Mouse (Mus musculus): ENCODE measurements around the gene Mup19.
"Not testable (repeated sequence)": the region's sequence is repeated elsewhere in the genome, so short reads cannot be mapped to it uniquely, and the experiment has no call there.

Mup19 gene

DNA sequence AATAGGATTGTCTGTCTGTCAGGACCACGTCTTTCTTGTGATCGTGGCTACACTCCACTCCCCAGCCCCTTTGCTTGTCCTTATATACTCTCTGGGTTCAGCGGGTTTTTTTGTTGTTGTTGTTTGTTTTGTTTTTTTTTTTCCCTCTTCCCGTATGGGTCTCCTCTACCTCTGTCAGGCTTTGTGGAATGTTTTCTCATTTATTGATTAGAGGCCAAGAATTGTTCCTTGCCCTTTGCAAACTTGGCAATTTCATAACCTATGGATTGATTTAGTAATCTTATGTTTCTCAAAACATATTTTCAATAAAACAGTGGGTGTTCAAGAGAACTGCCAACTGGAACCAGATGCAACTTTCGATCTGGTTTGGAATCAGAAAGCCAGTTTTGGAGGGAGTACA, at the start of gene Mup19:
Mup19 (minus strand) TSS at position 101 of the 400 bp plus-strand sequence.
- not testable (repeated sequence) for DNase-seq

DNA sequence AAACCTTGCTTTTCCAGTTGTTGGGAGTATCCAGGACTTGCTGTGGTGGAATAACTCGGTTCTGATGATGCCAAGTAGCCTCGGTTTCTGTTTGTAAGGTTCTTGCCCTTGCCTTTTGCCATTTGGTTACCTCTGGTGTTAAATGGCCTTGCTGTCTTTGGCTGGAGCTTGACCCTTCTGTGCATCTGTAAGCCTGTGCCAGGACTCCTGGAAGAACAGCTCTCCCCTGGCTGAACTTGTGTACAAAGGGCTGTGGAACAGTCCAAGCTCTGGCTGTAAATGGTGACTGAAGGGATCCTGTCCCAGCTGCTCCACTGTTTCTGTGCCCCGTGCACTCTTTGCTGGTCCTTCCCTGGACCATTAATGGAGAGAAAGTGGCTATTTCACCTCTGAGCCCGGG, 47.1 kb upstream of the Mup19 start:
- DNase-seq, result no peak

DNA sequence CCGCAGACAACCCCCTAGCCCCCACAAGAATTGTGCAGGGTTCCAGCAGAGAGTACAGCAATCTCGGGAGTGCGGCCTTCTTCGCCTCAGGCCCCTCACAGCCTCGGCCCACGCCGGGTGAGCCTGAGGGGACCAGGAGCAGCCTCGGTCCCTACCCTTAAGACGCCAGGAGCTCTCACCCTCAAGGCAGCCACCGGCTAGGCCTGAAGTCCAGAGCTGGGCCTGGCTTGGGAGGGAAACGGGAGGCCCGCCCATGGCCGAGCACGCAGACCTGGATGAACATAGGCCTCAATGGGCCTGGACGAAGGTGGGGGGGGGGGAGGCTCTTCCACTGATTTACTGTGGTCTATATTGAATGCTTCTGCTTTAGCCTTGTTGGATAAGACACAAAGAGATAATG, 41.1 kb upstream of the Mup19 start:
- no peak for DNase-seq

DNA sequence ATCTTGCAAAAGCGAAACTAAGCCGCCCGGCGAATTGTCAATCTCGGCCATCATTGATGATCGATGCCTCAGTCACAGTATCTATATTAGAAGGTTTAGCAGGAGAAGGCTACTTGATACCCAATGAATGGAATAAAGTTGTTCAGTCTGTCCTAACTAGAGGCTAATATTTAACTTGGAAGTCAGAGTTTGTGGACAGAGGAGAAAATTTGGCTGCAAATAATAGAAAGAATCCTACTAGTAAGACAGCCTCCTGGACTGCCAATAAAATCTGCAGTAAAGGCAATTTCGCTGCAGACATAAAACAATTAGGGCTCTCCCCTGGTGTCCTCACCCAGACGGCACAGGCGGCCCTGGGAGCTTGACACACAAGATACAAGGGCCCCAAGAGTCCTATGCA, 40.5 kb upstream of the Mup19 start:
- DNase-seq, result not testable (repeated sequence)

DNA sequence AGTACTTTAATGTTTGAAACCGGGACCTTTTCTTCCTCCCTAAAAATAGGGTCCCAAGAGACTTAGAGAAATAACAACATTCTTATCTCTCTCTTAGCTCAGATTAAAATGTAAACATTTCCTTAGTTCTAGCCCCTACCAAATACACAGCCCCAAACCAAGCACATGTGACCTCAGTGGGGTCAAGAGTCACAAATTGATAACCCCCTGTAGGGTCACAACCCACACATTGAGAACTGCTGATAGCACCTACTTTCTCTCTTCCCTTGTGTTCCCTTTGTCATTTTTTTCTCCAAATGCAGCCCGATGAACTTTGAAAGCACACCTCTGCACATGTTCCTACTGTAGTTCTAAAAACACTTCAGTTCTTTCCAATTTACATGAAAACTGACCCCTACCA, 33.5 kb upstream of the Mup19 start:
- DNase-seq, result no peak

DNA sequence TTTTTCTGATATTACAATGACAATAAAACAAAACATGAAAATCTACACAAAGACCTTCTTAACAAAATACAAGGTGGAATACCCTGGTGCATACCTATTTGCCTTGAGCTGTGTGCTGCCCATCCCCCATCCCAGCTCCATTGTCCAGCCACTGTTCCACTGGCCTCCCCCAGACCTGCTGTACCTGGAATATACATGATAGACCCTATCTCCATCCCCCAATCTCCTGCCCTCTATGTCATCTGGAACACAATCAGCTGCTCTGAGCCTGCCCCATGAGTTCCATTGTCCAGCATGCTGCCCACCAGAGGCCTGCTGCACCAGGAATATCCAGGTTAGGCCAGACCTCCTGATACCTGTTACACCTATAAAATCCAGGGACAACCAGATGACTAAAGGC, 31.4 kb upstream of the Mup19 start:
- DNase-seq, result no peak

DNA sequence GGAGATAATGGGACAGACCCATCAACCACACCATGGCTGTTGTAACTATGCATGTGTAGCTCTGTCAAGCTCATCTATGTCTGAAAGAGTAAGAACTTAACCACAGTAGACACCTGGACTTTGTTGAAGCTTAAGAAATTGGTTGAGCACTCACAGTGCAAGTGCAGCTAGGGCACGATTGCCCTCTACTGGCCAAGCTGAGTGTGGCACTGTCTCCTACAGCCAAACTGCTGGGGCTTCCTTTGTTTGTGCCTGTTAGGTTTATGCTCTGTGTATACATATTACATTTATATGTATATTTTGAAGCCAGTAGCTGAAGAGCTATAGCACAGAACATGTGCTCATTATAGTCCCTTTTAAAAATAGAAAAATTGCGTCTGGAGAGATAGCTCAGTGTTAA, 29.1 kb upstream of the Mup19 start:
- DNase-seq, result not testable (repeated sequence)

DNA sequence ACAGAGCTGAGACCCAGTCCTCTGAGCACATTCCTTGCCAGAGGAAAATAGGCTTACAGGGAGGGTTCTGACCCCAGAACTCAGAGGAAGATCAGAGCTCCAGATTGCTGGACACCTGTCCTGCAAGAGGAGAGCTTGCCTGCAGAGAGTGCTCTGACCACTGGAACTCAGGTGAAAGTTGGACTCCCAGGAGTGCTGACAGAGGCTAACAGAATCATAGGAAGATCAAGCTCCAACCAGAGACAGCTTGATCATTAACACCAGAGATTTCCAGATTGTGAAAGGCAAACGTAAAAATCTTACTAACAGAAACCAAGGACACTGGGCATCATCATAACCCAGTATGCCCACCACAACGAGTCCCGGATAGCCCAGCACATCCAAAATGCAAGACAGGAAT, 26.9 kb upstream of the Mup19 start:
- DNase-seq, result not testable (repeated sequence)

DNA sequence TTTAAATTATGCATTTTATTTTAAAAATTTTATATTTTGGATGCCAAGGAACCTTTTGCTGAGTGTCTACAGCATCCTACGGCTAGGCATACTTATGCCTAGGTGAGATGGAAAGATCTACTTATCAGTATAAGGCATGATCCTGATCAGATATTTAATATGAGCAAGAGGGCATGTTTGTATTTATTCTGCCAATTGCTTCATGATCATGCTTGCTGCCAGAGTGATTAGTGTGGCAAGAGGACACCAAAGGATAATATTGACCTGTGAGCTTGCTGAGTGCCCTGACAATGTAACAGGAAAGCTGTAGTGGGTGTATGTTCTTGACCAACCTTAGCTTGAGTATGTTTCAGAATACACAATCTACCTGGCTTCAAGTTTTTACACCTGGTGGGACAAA, 7.6 kb upstream of the Mup19 start:
- DNase-seq, result not testable (repeated sequence)

DNA sequence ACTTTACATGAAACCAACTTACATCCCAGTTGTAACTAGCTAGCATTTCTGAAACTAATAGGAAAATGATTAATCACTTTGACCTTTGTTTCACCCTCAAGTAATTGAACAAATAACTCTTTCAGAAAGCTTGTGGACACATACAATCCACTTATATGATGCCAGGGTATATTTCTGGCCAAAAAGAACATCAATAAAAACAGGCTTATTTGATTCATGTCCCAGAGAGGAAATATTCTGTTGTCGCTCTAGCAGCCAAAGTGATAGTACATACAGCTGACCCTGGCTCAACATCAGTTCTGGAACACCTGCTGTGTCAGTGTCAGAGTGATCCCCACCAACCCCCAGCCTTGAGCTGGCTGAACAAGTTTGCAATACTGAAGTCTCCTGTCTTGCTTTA, 2.2 kb upstream of the Mup19 start:
- DNase-seq, result not testable (repeated sequence)

All from lung, postnatal 14 days (tissue).